Mouse (Mus musculus) cortical plate, adult 2 months (tissue): ENCODE data around the gene 9830107B12Rik.

Experiments
- CTCF ChIP-seq: fragments of 200-500 bp; IDR thresholded peaks from 2 replicates; pipeline ENCODE4 v1.5.1; 2011; ENCODE audit warnings: mild to moderate bottlenecking, control low read depth, low read length; ENCODE audit not compliant: insufficient read depth; ENCODE audit errors: extremely low read depth
- POLR2A ChIP-seq: fragments of 200-500 bp; IDR thresholded peaks from 2 replicates; pipeline ENCODE4 v1.6.1; 2011; ENCODE audit warnings: mild to moderate bottlenecking, low read length, control low read depth; ENCODE audit not compliant: insufficient read depth; ENCODE audit errors: extremely low read depth

DNA sequence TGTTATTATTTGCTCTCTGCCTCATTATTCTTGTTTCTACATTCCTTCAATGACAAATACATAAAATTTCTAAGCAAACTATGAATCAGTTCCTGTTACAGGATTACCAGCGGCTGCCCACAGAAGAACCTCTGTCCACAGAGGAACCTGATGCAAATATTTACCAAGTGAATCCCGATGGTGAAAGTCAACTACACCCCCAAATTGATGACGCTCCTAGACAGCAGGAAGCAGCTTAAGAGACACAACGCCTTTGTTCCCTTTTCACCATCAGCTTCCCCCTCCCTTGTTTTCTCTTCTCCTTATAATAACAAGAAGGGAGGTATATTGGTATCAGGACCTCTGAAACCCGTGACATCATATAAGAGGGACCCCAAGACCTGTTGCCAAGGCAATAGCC is 39.2 kb upstream of the 9830107B12Rik start:
- TF ChIP-seq CTCF: no peak
- no peak for TF ChIP-seq POLR2A
